Mouse (Mus musculus): ENCODE data around the gene Timm22. TPM values are rescaled to one million over a fixed set of nuclear protein-coding genes. Genes with fewer than 3 reads are reported as not detected.

Timm22 gene
- polyA plus RNA-seq, 1 experiment, result 10.3 TPM

GRCm38 (mm10) chr11:76379921-76380544, 26.7 kb upstream of the Timm22 start:
- H3K4me3 ChIP-seq (ENCODE audit: low read depth, low read length), result no peak overlapping the region
- no peaks in the 10 kb centered on the region for H3K27me3 ChIP-seq (ENCODE audit: control insufficient read depth, insufficient read depth, low read length)
- peak overlapping the region; percentile 7; the same call in 1 of the 2 replicates for H3K27ac ChIP-seq (ENCODE audit: insufficient read depth, low read depth, low read length)
- H3K36me3 ChIP-seq (ENCODE audit: control insufficient read depth, insufficient read depth, low read length), result no peaks in the 10 kb centered on the region
- H3K4me1 ChIP-seq (ENCODE audit: control insufficient read depth, insufficient read depth, insufficient read length, low read length), result 0 out of 2 replicates have a peak, but pooled peaks cover 2% of the 10 kb centered on the region
- TF ChIP-seq CTCF (IDR thresholded peaks at IDR 0.05; ENCODE audit: extremely low read depth, insufficient read length, insufficient replicate concordance, low read depth, low read length), result no peak
- TF ChIP-seq POLR2A (IDR thresholded peaks at IDR 0.05; ENCODE audit: low read depth, low read length), result no peak
- 52% methylated on average over 11 of the region's 11 CpGs for WGBS

- H3K36me3 ChIP-seq (ENCODE audit: control insufficient read depth, insufficient read depth, low read length), result no peaks in the 10 kb centered on the region
- 0 out of 2 replicates have a peak, but pooled peaks cover 2% of the 10 kb centered on the region for H3K4me1 ChIP-seq (ENCODE audit: control insufficient read depth, insufficient read depth, insufficient read length, low read length)
- WGBS, result 75% methylated on average over 15 of the region's 15 CpGs
- H3K4me3 ChIP-seq (ENCODE audit: low read depth, low read length), result no peak overlapping the region
- H3K27me3 ChIP-seq (ENCODE audit: control insufficient read depth, insufficient read depth, low read length), result no peaks in the 10 kb centered on the region
- peak overlapping the region; percentile 12 for H3K27ac ChIP-seq (ENCODE audit: insufficient read depth, low read depth, low read length)
- TF ChIP-seq POLR2A (IDR thresholded peaks at IDR 0.05; ENCODE audit: low read depth, low read length) (no peak), CTCF (IDR thresholded peaks at IDR 0.05; ENCODE audit: extremely low read depth, insufficient read length, insufficient replicate concordance, low read depth, low read length) (no peak)
These were observed 25.4 kb upstream of the Timm22 start for GRCm38 (mm10) chr11:76381201-76381885.

- no peak overlapping the region for H3K4me3 ChIP-seq (ENCODE audit: low read depth, low read length)
- TF ChIP-seq CTCF (IDR thresholded peaks at IDR 0.05; ENCODE audit: extremely low read depth, insufficient read length, insufficient replicate concordance, low read depth, low read length) (no peak), POLR2A (IDR thresholded peaks at IDR 0.05; ENCODE audit: low read depth, low read length) (no peak)
- no peaks in the 10 kb centered on the region for H3K27me3 ChIP-seq (ENCODE audit: control insufficient read depth, insufficient read depth, low read length)
- H3K4me1 ChIP-seq (ENCODE audit: control insufficient read depth, insufficient read depth, insufficient read length, low read length), result 0 out of 2 replicates have a peak, but pooled peaks cover 2% of the 10 kb centered on the region
- no peaks in the 10 kb centered on the region for H3K36me3 ChIP-seq (ENCODE audit: control insufficient read depth, insufficient read depth, low read length)
- 86% methylated on average over 13 of the region's 13 CpGs for WGBS
- no peak overlapping the region for H3K27ac ChIP-seq (ENCODE audit: insufficient read depth, low read depth, low read length)
These were observed 23.9 kb upstream of the Timm22 start for GRCm38 (mm10) chr11:76382711-76383324.

GRCm38 (mm10) chr11:76384307-76384706, 22.4 kb upstream of the Timm22 start:
- H3K27me3 ChIP-seq (ENCODE audit: control insufficient read depth, insufficient read depth, low read length), result no peaks in the 10 kb centered on the region
- 87% methylated on average over 5 of the region's 5 CpGs for WGBS
- H3K36me3 ChIP-seq (ENCODE audit: control insufficient read depth, insufficient read depth, low read length), result no peaks in the 10 kb centered on the region
- TF ChIP-seq CTCF (IDR thresholded peaks at IDR 0.05; ENCODE audit: extremely low read depth, insufficient read length, insufficient replicate concordance, low read depth, low read length) (no peak), POLR2A (IDR thresholded peaks at IDR 0.05; ENCODE audit: low read depth, low read length) (no peak)
- no peak overlapping the region for H3K4me3 ChIP-seq (ENCODE audit: low read depth, low read length)
- 0 out of 2 replicates have a peak overlapping the region, but pooled peaks have one; percentile 32 for H3K27ac ChIP-seq (ENCODE audit: insufficient read depth, low read depth, low read length)
- 0 out of 2 replicates have a peak, but pooled peaks cover 2% of the 10 kb centered on the region for H3K4me1 ChIP-seq (ENCODE audit: control insufficient read depth, insufficient read depth, insufficient read length, low read length)

GRCm38 (mm10) chr11:76385017-76385416, 21.7 kb upstream of the Timm22 start:
- H3K4me3 ChIP-seq (ENCODE audit: low read depth, low read length), result no peak overlapping the region
- no peak overlapping the region for H3K27ac ChIP-seq (ENCODE audit: insufficient read depth, low read depth, low read length)
- H3K27me3 ChIP-seq (ENCODE audit: control insufficient read depth, insufficient read depth, low read length), result no peaks in the 10 kb centered on the region
- 0 out of 2 replicates have a peak, but pooled peaks cover 2% of the 10 kb centered on the region for H3K4me1 ChIP-seq (ENCODE audit: control insufficient read depth, insufficient read depth, insufficient read length, low read length)
- no peaks in the 10 kb centered on the region for H3K36me3 ChIP-seq (ENCODE audit: control insufficient read depth, insufficient read depth, low read length)
- 78% methylated on average over 4 of the region's 4 CpGs for WGBS
- no peak for TF ChIP-seq CTCF (IDR thresholded peaks at IDR 0.05; ENCODE audit: extremely low read depth, insufficient read length, insufficient replicate concordance, low read depth, low read length)
- no peak for TF ChIP-seq POLR2A (IDR thresholded peaks at IDR 0.05; ENCODE audit: low read depth, low read length)

GRCm38 (mm10) chr11:76385746-76386145, 21.0 kb upstream of the Timm22 start:
- 0 out of 2 replicates have a peak, but pooled peaks cover 2% of the 10 kb centered on the region for H3K4me1 ChIP-seq (ENCODE audit: control insufficient read depth, insufficient read depth, insufficient read length, low read length)
- H3K27ac ChIP-seq (ENCODE audit: insufficient read depth, low read depth, low read length), result no peak overlapping the region
- 73% methylated on average over 3 of the region's 3 CpGs for WGBS
- H3K27me3 ChIP-seq (ENCODE audit: control insufficient read depth, insufficient read depth, low read length), result no peaks in the 10 kb centered on the region
- H3K36me3 ChIP-seq (ENCODE audit: control insufficient read depth, insufficient read depth, low read length), result no peaks in the 10 kb centered on the region
- H3K4me3 ChIP-seq (ENCODE audit: low read depth, low read length), result no peak overlapping the region
- TF ChIP-seq CTCF (IDR thresholded peaks at IDR 0.05; ENCODE audit: extremely low read depth, insufficient read length, insufficient replicate concordance, low read depth, low read length) (no peak), POLR2A (IDR thresholded peaks at IDR 0.05; ENCODE audit: low read depth, low read length) (no peak)

- H3K4me3 ChIP-seq (ENCODE audit: low read depth, low read length), result no peak overlapping the region
- H3K4me1 ChIP-seq (ENCODE audit: control insufficient read depth, insufficient read depth, insufficient read length, low read length), result no peaks in the 10 kb centered on the region
- no peaks in the 10 kb centered on the region for H3K36me3 ChIP-seq (ENCODE audit: control insufficient read depth, insufficient read depth, low read length)
- H3K27ac ChIP-seq (ENCODE audit: insufficient read depth, low read depth, low read length), result no peak overlapping the region
- 89% methylated on average over 1 of the region's 1 CpGs for WGBS
- H3K27me3 ChIP-seq (ENCODE audit: control insufficient read depth, insufficient read depth, low read length), result no peaks in the 10 kb centered on the region
- TF ChIP-seq POLR2A (IDR thresholded peaks at IDR 0.05; ENCODE audit: low read depth, low read length) (no peak), CTCF (IDR thresholded peaks at IDR 0.05; ENCODE audit: extremely low read depth, insufficient read length, insufficient replicate concordance, low read depth, low read length) (no peak)
These were observed 19.7 kb upstream of the Timm22 start for GRCm38 (mm10) chr11:76387097-76387496.
